Mouse (Mus musculus): ENCODE measurements around the gene Tmprss12. TPM values are rescaled to one million over a fixed set of nuclear protein-coding genes. Genes with fewer than 3 reads are reported as not detected.
A peak's percentile ranks its signal among the peaks of the same experiment; 100 is the strongest.
"Not testable (repeated sequence)": the region's sequence is repeated elsewhere in the genome, so short reads cannot be mapped to it uniquely, and the experiment has no call there.

Gene Tmprss12
- polyA plus RNA-seq, 1 experiment from 2014 or later: not detected

GRCm38 (mm10) chr15:100288980-100289379 lies 8.3 kb downstream of the Tmprss12 start:
- Histone ChIP-seq H3K27me3 (ENCODE audit: low read depth, poor library complexity, severe bottlenecking) (no peaks in the 10 kb centered on the region), H3K4me3 (no peak overlapping the region), H3K9me3 (replicated peaks) (no peaks in the 10 kb centered on the region), H3K36me3 (no peaks in the 10 kb centered on the region), H3K27ac (replicated peaks) (no peak overlapping the region), H3K4me1 (no peaks in the 10 kb centered on the region)
- 92% methylated on average over 6 of the region's 6 CpGs for WGBS
- DNase-seq (ENCODE audit: low spot score): no peak

GRCm38 (mm10) chr15:100290858-100291257 lies 10.2 kb downstream of the Tmprss12 start:
- 79% methylated on average over 5 of the region's 5 CpGs for WGBS
- H3K4me1 ChIP-seq: no peaks in the 10 kb centered on the region
- no peak overlapping the region for H3K4me3 ChIP-seq
- H3K9me3 ChIP-seq (replicated peaks): no peaks in the 10 kb centered on the region
- no peak for DNase-seq (ENCODE audit: low spot score)
- no peaks in the 10 kb centered on the region for H3K27me3 ChIP-seq (ENCODE audit: low read depth, poor library complexity, severe bottlenecking)
- H3K36me3 ChIP-seq: no peaks in the 10 kb centered on the region
- no peak overlapping the region for H3K27ac ChIP-seq (replicated peaks)

GRCm38 (mm10) chr15:100292326-100292725 lies 11.7 kb downstream of the Tmprss12 start:
- 78% methylated on average over 7 of the region's 7 CpGs for WGBS
- H3K4me1 ChIP-seq: no peaks in the 10 kb centered on the region
- no peaks in the 10 kb centered on the region for H3K36me3 ChIP-seq
- H3K27ac ChIP-seq (replicated peaks): no peak overlapping the region
- no peak for DNase-seq (ENCODE audit: low spot score)
- H3K4me3 ChIP-seq: no peak overlapping the region
- H3K27me3 ChIP-seq (ENCODE audit: low read depth, poor library complexity, severe bottlenecking): no peaks in the 10 kb centered on the region
- no peaks in the 10 kb centered on the region for H3K9me3 ChIP-seq (replicated peaks)

GRCm38 (mm10) chr15:100297856-100298255 lies 17.2 kb downstream of the Tmprss12 start:
- DNase-seq (ENCODE audit: low spot score): no peak
- Histone ChIP-seq H3K36me3 (no peaks in the 10 kb centered on the region), H3K9me3 (replicated peaks) (no peaks in the 10 kb centered on the region), H3K27me3 (ENCODE audit: low read depth, poor library complexity, severe bottlenecking) (no peaks in the 10 kb centered on the region), H3K4me3 (no peak overlapping the region), H3K4me1 (peaks cover 8% of the 10 kb centered on the region), H3K27ac (replicated peaks) (no peak overlapping the region)
- 87% methylated on average over 5 of the region's 5 CpGs for WGBS

GRCm38 (mm10) chr15:100300499-100300898 lies 19.9 kb downstream of the Tmprss12 start:
- Histone ChIP-seq H3K27ac (replicated peaks) (no peak overlapping the region), H3K27me3 (ENCODE audit: low read depth, poor library complexity, severe bottlenecking) (no peaks in the 10 kb centered on the region), H3K36me3 (no peaks in the 10 kb centered on the region), H3K4me1 (peaks cover 28% of the 10 kb centered on the region), H3K9me3 (replicated peaks) (no peaks in the 10 kb centered on the region), H3K4me3 (no peak overlapping the region)
- 88% methylated on average over 6 of the region's 6 CpGs for WGBS
- DNase-seq (ENCODE audit: low spot score): no peak

GRCm38 (mm10) chr15:100301556-100301955 lies 20.9 kb downstream of the Tmprss12 start:
- DNase-seq (ENCODE audit: low spot score): no peak
- H3K4me3 ChIP-seq: no peak overlapping the region
- H3K36me3 ChIP-seq: no peaks in the 10 kb centered on the region
- no peaks in the 10 kb centered on the region for H3K27me3 ChIP-seq (ENCODE audit: low read depth, poor library complexity, severe bottlenecking)
- H3K27ac ChIP-seq (replicated peaks): no peak overlapping the region
- WGBS: 68% methylated on average over 15 of the region's 15 CpGs
- peaks cover 36% of the 10 kb centered on the region for H3K4me1 ChIP-seq
- no peaks in the 10 kb centered on the region for H3K9me3 ChIP-seq (replicated peaks)

GRCm38 (mm10) chr15:100303428-100304018 lies 22.9 kb downstream of the Tmprss12 start:
- no peaks in the 10 kb centered on the region for H3K9me3 ChIP-seq (replicated peaks)
- peak overlapping the region; percentile 91 for H3K27ac ChIP-seq (replicated peaks)
- 55% methylated on average over 8 of the region's 8 CpGs for WGBS
- no peaks in the 10 kb centered on the region for H3K27me3 ChIP-seq (ENCODE audit: low read depth, poor library complexity, severe bottlenecking)
- peak overlapping the region; percentile 62 for H3K4me3 ChIP-seq
- no peak for DNase-seq (ENCODE audit: low spot score)
- peaks cover 36% of the 10 kb centered on the region for H3K4me1 ChIP-seq
- no peaks in the 10 kb centered on the region for H3K36me3 ChIP-seq

- 2% methylated on average over 25 of the region's 30 CpGs for WGBS
- Histone ChIP-seq H3K27me3 (ENCODE audit: low read depth, poor library complexity, severe bottlenecking) (no peaks in the 10 kb centered on the region), H3K9me3 (replicated peaks) (no peaks in the 10 kb centered on the region), H3K4me1 (peaks cover 36% of the 10 kb centered on the region), H3K36me3 (no peaks in the 10 kb centered on the region), H3K27ac (replicated peaks) (peak within 1 kb of the TSS; percentile 91), H3K4me3 (peak within 1 kb of the TSS; percentile 62)
- peak; percentile 84 for DNase-seq (ENCODE audit: low spot score)
These were observed 23.7 kb downstream of the Tmprss12 start, which contains the start of gene Mettl7a1 for GRCm38 (mm10) chr15:100304019-100304991. Gene Mettl7a1 (plus strand): TSS chr15:100304140.

GRCm38 (mm10) chr15:100306201-100306600 lies 25.6 kb downstream of the Tmprss12 start:
- H3K4me3 ChIP-seq: no peak overlapping the region
- 85% methylated on average over 2 of the region's 2 CpGs for WGBS
- no peaks in the 10 kb centered on the region for H3K27me3 ChIP-seq (ENCODE audit: low read depth, poor library complexity, severe bottlenecking)
- DNase-seq (ENCODE audit: low spot score): no peak
- H3K27ac ChIP-seq (replicated peaks): no peak overlapping the region
- peaks cover 34% of the 10 kb centered on the region for H3K4me1 ChIP-seq
- no peaks in the 10 kb centered on the region for H3K36me3 ChIP-seq
- no peaks in the 10 kb centered on the region for H3K9me3 ChIP-seq (replicated peaks)

- H3K27me3 ChIP-seq (ENCODE audit: low read depth, poor library complexity, severe bottlenecking); H3K4me3 ChIP-seq; H3K27ac ChIP-seq (replicated peaks); H3K9me3 ChIP-seq (replicated peaks); H3K36me3 ChIP-seq: not testable (repeated sequence)
- H3K4me1 ChIP-seq: peaks cover 28% of the 10 kb centered on the region
- peak; percentile 30 for DNase-seq (ENCODE audit: low spot score)
- 55% methylated on average over 11 of the region's 11 CpGs for WGBS
These were observed 26.9 kb downstream of the Tmprss12 start for GRCm38 (mm10) chr15:100307438-100308096.

- Histone ChIP-seq H3K36me3 (peaks cover 21% of the 10 kb centered on the region), H3K4me3 (no peak overlapping the region), H3K4me1 (no peaks in the 10 kb centered on the region; the same call in 1 of the 2 replicates), H3K9me3 (replicated peaks) (no peaks in the 10 kb centered on the region), H3K27ac (replicated peaks) (no peak overlapping the region), H3K27me3 (ENCODE audit: low read depth, poor library complexity, severe bottlenecking) (no peaks in the 10 kb centered on the region)
- DNase-seq (ENCODE audit: low spot score): no peak
- 100% methylated on average over 2 of the region's 2 CpGs for WGBS
These were observed 31.7 kb downstream of the Tmprss12 start for GRCm38 (mm10) chr15:100312346-100312745.

- Histone ChIP-seq H3K4me1 (peaks cover 5% of the 10 kb centered on the region; the same call in 1 of the 2 replicates), H3K9me3 (replicated peaks) (no peaks in the 10 kb centered on the region), H3K27ac (replicated peaks) (no peak overlapping the region), H3K4me3 (no peak overlapping the region), H3K36me3 (peaks cover 21% of the 10 kb centered on the region), H3K27me3 (ENCODE audit: low read depth, poor library complexity, severe bottlenecking) (no peaks in the 10 kb centered on the region)
- no peak for DNase-seq (ENCODE audit: low spot score)
- 92% methylated on average over 5 of the region's 5 CpGs for WGBS
These were observed 34.0 kb downstream of the Tmprss12 start for GRCm38 (mm10) chr15:100314448-100315145.
